Comparison of ENCODE assay signal across 18 mouse cellular contexts in genomic region chr9:22011055-22011454, GRCm38 (mm10). TPM values are rescaled to one million over a fixed set of nuclear protein-coding genes. Genes with fewer than 3 reads are reported as not detected.
DNase-seq lines count a peak whose midpoint lies in the region; ATAC-seq and TF ChIP-seq lines count a peak whose summit lies in the region.
"Had no signal": no experiment of that assay in that cellular context is flagged by ENCODE, and none has a peak within 500 bp of the region (broad histone marks: within the 10 kb centered on the region; RNA-seq: fewer than 3 reads in every experiment).

No protein-coding gene starts in this region.

- no peaks in the 10 kb centered on the region for H3K79me2 ChIP-seq in heart, adult 2 months (replicated peaks; ENCODE audit: control insufficient read depth, insufficient read depth, low read length)

- H3K4me1 ChIP-seq in heart, postnatal 0 days (ENCODE audit: control insufficient read depth, insufficient read depth) = no peaks in the 10 kb centered on the region
- H3K4me1 ChIP-seq in heart, adult 2 months (ENCODE audit: control insufficient read depth, insufficient read depth, low read length) = no peaks in the 10 kb centered on the region
- peaks cover 33% of the 10 kb centered on the region for H3K4me1 ChIP-seq in neural tube, embryonic 13.5 days (replicated peaks)
- H3K4me1 ChIP-seq in hindbrain, embryonic 15.5 days (replicated peaks) = 0 out of 2 replicates have a peak, but pooled peaks cover 6% of the 10 kb centered on the region
- no peaks in the 10 kb centered on the region for H3K4me1 ChIP-seq in neural tube, embryonic 14.5 days (ENCODE audit: control insufficient read depth, insufficient read depth, low read length)
- H3K4me1 ChIP-seq: embryonic facial prominence, embryonic 15.5 days; limb, embryonic 13.5 days had no signal

- no peak for DNase-seq in heart, postnatal 0 days (ENCODE audit: low spot score)
- DNase-seq in heart, adult 2 months = no peak
- no peak for DNase-seq in neural tube, embryonic 10.5 days (ENCODE audit: extremely low spot score, low spot score)
- DNase-seq: adrenal gland, postnatal 36 days; heart, postnatal 36 days had no signal

- no peak overlapping the region for H3K27ac ChIP-seq in heart, postnatal 0 days (ENCODE audit: low read depth)
- H3K27ac ChIP-seq in heart, adult 2 months = no peak overlapping the region
- no peak overlapping the region for H3K27ac ChIP-seq in neural tube, embryonic 13.5 days (replicated peaks)
- H3K27ac ChIP-seq in hindbrain, embryonic 15.5 days (replicated peaks) = no peak overlapping the region
- H3K27ac ChIP-seq in neural tube, embryonic 14.5 days (ENCODE audit: low read depth, low read length) = no peak overlapping the region
- H3K27ac ChIP-seq: embryonic facial prominence, embryonic 15.5 days; kidney, embryonic 15.5 days; limb, embryonic 13.5 days had no signal

- intact Hi-C loops in heart, adult 2 months (cut with DNase I) = no loop called here

- TF ChIP-seq POLR2A in heart, adult 2 months (IDR thresholded peaks at IDR 0.05; ENCODE audit: insufficient read depth, low read depth, low read length) = no peak

- ATAC-seq in heart, postnatal 0 days (ENCODE audit: insufficient read depth, low read depth) = peak; percentile 45
- ATAC-seq in neural tube, embryonic 13.5 days (ENCODE audit: low read depth) = peak; percentile 17; the same call in 1 of the 2 replicates
- ATAC-seq in hindbrain, embryonic 15.5 days (ENCODE audit: low FRiP score, low read depth) = peak; percentile 29; the same call in 1 of the 2 replicates
- 0 out of 2 replicates have a peak, but pooled peaks have one; percentile 28 for ATAC-seq in neural tube, embryonic 14.5 days (ENCODE audit: low read depth)
- ATAC-seq in cerebellum, adult (ENCODE audit: insufficient number of reproducible peaks, low FRiP score, low TSS enrichment) = no peak
- ATAC-seq: CD4-positive, CD25-positive, alpha-beta regulatory T cell, adult 4 months; lung, postnatal 0 days had no signal

- H3K27me3 ChIP-seq in heart, postnatal 0 days (ENCODE audit: control insufficient read depth, insufficient read depth, low read length) = no peaks in the 10 kb centered on the region
- no peaks in the 10 kb centered on the region for H3K27me3 ChIP-seq in heart, adult 2 months (ENCODE audit: control insufficient read depth, insufficient read depth, low read length)
- no peaks in the 10 kb centered on the region for H3K27me3 ChIP-seq in neural tube, embryonic 13.5 days
- no peaks in the 10 kb centered on the region for H3K27me3 ChIP-seq in hindbrain, embryonic 15.5 days
- no peaks in the 10 kb centered on the region for H3K27me3 ChIP-seq in neural tube, embryonic 14.5 days (ENCODE audit: control insufficient read depth, insufficient read depth, low read length)
- H3K27me3 ChIP-seq: embryonic facial prominence, embryonic 15.5 days; kidney, embryonic 15.5 days; limb, embryonic 13.5 days had no signal

- TF ChIP-seq CTCF in heart, postnatal 0 days (IDR thresholded peaks at IDR 0.05; ENCODE audit: low read depth) = no peak
- no peak for TF ChIP-seq CTCF in heart, adult 2 months (IDR thresholded peaks at IDR 0.05)

- H3K9ac ChIP-seq in heart, postnatal 0 days (replicated peaks; ENCODE audit: low read depth, low read length) = no peak overlapping the region
- H3K9ac ChIP-seq in heart, adult 2 months (ENCODE audit: low read depth, low read length) = no peak overlapping the region
- H3K9ac ChIP-seq in neural tube, embryonic 13.5 days = 0 out of 2 replicates have a peak overlapping the region, but pooled peaks have one; percentile 17
- no peak overlapping the region for H3K9ac ChIP-seq in hindbrain, embryonic 15.5 days
- no peak overlapping the region for H3K9ac ChIP-seq in neural tube, embryonic 14.5 days (replicated peaks; ENCODE audit: low read depth, low read length)
- H3K9ac ChIP-seq: embryonic facial prominence, embryonic 15.5 days; kidney, embryonic 15.5 days; limb, embryonic 13.5 days had no signal

- 77% methylated on average over 5 of the region's 5 CpGs for WGBS in heart, postnatal 0 days
- 84% methylated on average over 5 of the region's 5 CpGs for WGBS in heart, adult 2 months
- 86% methylated on average over 5 of the region's 5 CpGs for WGBS in neural tube, embryonic 13.5 days
- WGBS in hindbrain, embryonic 15.5 days = 89% methylated on average over 5 of the region's 5 CpGs
- WGBS in neural tube, embryonic 14.5 days = 85% methylated on average over 5 of the region's 5 CpGs

- no peaks in the 10 kb centered on the region for H3K9me3 ChIP-seq in heart, postnatal 0 days (replicated peaks; ENCODE audit: control insufficient read depth, low read length)
- H3K9me3 ChIP-seq in neural tube, embryonic 13.5 days = no peaks in the 10 kb centered on the region
- no peaks in the 10 kb centered on the region for H3K9me3 ChIP-seq in hindbrain, embryonic 15.5 days
- H3K9me3 ChIP-seq in neural tube, embryonic 14.5 days (ENCODE audit: control insufficient read depth, low read length) = no peaks in the 10 kb centered on the region
- H3K9me3 ChIP-seq: embryonic facial prominence, embryonic 15.5 days; kidney, embryonic 15.5 days; limb, embryonic 13.5 days had no signal

- peaks cover 86% of the 10 kb centered on the region for H3K36me3 ChIP-seq in heart, postnatal 0 days (replicated peaks; ENCODE audit: control insufficient read depth, insufficient read depth, low read length)
- no peaks in the 10 kb centered on the region for H3K36me3 ChIP-seq in heart, adult 2 months (ENCODE audit: control insufficient read depth, insufficient read depth, low read length)
- H3K36me3 ChIP-seq in neural tube, embryonic 13.5 days = peaks cover 93% of the 10 kb centered on the region
- peaks cover 68% of the 10 kb centered on the region for H3K36me3 ChIP-seq in hindbrain, embryonic 15.5 days
- H3K36me3 ChIP-seq in neural tube, embryonic 14.5 days (ENCODE audit: control insufficient read depth, insufficient read depth, low read length) = peaks cover 56% of the 10 kb centered on the region

- no peak for TF ChIP-seq EP300 in heart, postnatal 0 days (IDR thresholded peaks at IDR 0.05; ENCODE audit: low read depth)
- no peak for TF ChIP-seq EP300 in heart, adult 2 months (IDR thresholded peaks at IDR 0.05; ENCODE audit: insufficient read depth, low read depth, low read length)

- H3K4me3 ChIP-seq in heart, postnatal 0 days (ENCODE audit: low read depth, low read length) = no peak overlapping the region
- no peak overlapping the region for H3K4me3 ChIP-seq in heart, adult 2 months
- no peak overlapping the region for H3K4me3 ChIP-seq in neural tube, embryonic 13.5 days
- H3K4me3 ChIP-seq in hindbrain, embryonic 15.5 days = no peak overlapping the region
- H3K4me3 ChIP-seq in neural tube, embryonic 14.5 days (ENCODE audit: low read depth, low read length) = no peak overlapping the region
- H3K4me3 ChIP-seq: embryonic facial prominence, embryonic 15.5 days; kidney, embryonic 15.5 days; limb, embryonic 13.5 days had no signal

- H3K4me2 ChIP-seq in heart, postnatal 0 days (ENCODE audit: low read depth, low read length) = no peak overlapping the region
- H3K4me2 ChIP-seq in neural tube, embryonic 13.5 days = no peak overlapping the region
- H3K4me2 ChIP-seq in hindbrain, embryonic 15.5 days = no peak overlapping the region
- no peak overlapping the region for H3K4me2 ChIP-seq in neural tube, embryonic 14.5 days (ENCODE audit: low read depth, low read length)
- H3K4me2 ChIP-seq: embryonic facial prominence, embryonic 15.5 days; kidney, embryonic 15.5 days; limb, embryonic 13.5 days had no signal

RNA-seq across cellular contexts. Expression of gene Prkcsh, which starts 8.4 kb away (rescaled TPM):
- total RNA-seq in heart, postnatal 0 days (2014; rRNA removed; ENCODE audit: low replicate concordance) = 49.0 and 58.2 TPM in 2 replicates
- polyA plus RNA-seq in heart, postnatal 0 days (2015; fragmentation: Nextera tagmentation; extraction: Ambion mirVana) = 33.7 and 34.6 TPM in 2 replicates
- total RNA-seq in heart, adult 2 months (2021) = 10 to 100 TPM; 61.5 to 67.5 TPM
- polyA plus RNA-seq in heart, adult 2 months (2012; rRNA removed) = 42.5 and 46.2 TPM in 2 replicates
- polyA plus RNA-seq in neural tube, embryonic 13.5 days (2015; fragmentation: Nextera tagmentation; extraction: Ambion mirVana) = 101 and 108 TPM in 2 replicates
- polyA plus RNA-seq in hindbrain, embryonic 15.5 days (2015; fragmentation: Nextera tagmentation; extraction: Ambion mirVana) = 94.9 and 100 TPM in 2 replicates
- 74.1 and 77.5 TPM in 2 replicates for polyA plus RNA-seq in neural tube, embryonic 14.5 days (2014; fragmentation: Nextera tagmentation; extraction: Ambion mirVana)

RNA-seq across cellular contexts. Expression of gene Ccdc151, which starts 8.6 kb away (rescaled TPM):
- total RNA-seq in heart, postnatal 0 days (2014; rRNA removed; ENCODE audit: low replicate concordance) = 0.15 TPM in 1 of 2 replicates, not detected in the other
- polyA plus RNA-seq in heart, postnatal 0 days (2015; fragmentation: Nextera tagmentation; extraction: Ambion mirVana) = 0.12 and 0.18 TPM in 2 replicates
- under 1 TPM in 1 of 2 experiments, not detected in 1; 0.09 TPM for total RNA-seq in heart, adult 2 months (2021)
- 0.21 TPM in 1 of 2 replicates, not detected in the other for polyA plus RNA-seq in heart, adult 2 months (2012; rRNA removed)
- polyA plus RNA-seq in neural tube, embryonic 13.5 days (2015; fragmentation: Nextera tagmentation; extraction: Ambion mirVana) = 3.2 and 3.8 TPM in 2 replicates
- polyA plus RNA-seq in hindbrain, embryonic 15.5 days (2015; fragmentation: Nextera tagmentation; extraction: Ambion mirVana) = 4.9 and 5.1 TPM in 2 replicates
- 2.9 and 5.4 TPM in 2 replicates for polyA plus RNA-seq in neural tube, embryonic 14.5 days (2014; fragmentation: Nextera tagmentation; extraction: Ambion mirVana)
- total RNA-seq: heart, adult 8-10 months; heart, postnatal 36 days; megakaryocyte-erythroid progenitor cell, adult 5-6 weeks; neutrophil, adult 5-6 weeks had no signal
- polyA plus RNA-seq: CD4-positive, CD25-positive, alpha-beta regulatory T cell, adult 4 months; spleen, adult 2 months had no signal

RNA-seq across cellular contexts. Expression of gene Rgl3, which starts 21.8 kb away (rescaled TPM):
- total RNA-seq in heart, postnatal 0 days (2014; rRNA removed; ENCODE audit: low replicate concordance) = 0.39 and 11.4 TPM in 2 replicates
- 0.63 and 0.75 TPM in 2 replicates for polyA plus RNA-seq in heart, postnatal 0 days (2015; fragmentation: Nextera tagmentation; extraction: Ambion mirVana)
- 1 to 10 TPM; 4.2 to 4.8 TPM for total RNA-seq in heart, adult 2 months (2021)
- 12.7 and 13.9 TPM in 2 replicates for polyA plus RNA-seq in heart, adult 2 months (2012; rRNA removed)
- 1.7 and 1.9 TPM in 2 replicates for polyA plus RNA-seq in neural tube, embryonic 13.5 days (2015; fragmentation: Nextera tagmentation; extraction: Ambion mirVana)
- polyA plus RNA-seq in hindbrain, embryonic 15.5 days (2015; fragmentation: Nextera tagmentation; extraction: Ambion mirVana) = 1.2 and 2.2 TPM in 2 replicates
- polyA plus RNA-seq in neural tube, embryonic 14.5 days (2014; fragmentation: Nextera tagmentation; extraction: Ambion mirVana) = 1.8 TPM in 2 replicates
- total RNA-seq: megakaryocyte-erythroid progenitor cell, adult 5-6 weeks; neutrophil, adult 5-6 weeks had no signal
- polyA plus RNA-seq: CD4-positive, CD25-positive, alpha-beta regulatory T cell, adult 4 months had no signal

RNA-seq across cellular contexts. Expression of gene Elavl3, which starts 40.8 kb away (rescaled TPM):
- 0.04 and 0.15 TPM in 2 replicates for total RNA-seq in heart, postnatal 0 days (2014; rRNA removed; ENCODE audit: low replicate concordance)
- polyA plus RNA-seq in heart, postnatal 0 days (2015; fragmentation: Nextera tagmentation; extraction: Ambion mirVana) = 0.03 TPM in 1 of 2 replicates, not detected in the other
- total RNA-seq in heart, adult 2 months (2021) = under 1 TPM; 0.08 to 0.09 TPM
- polyA plus RNA-seq in heart, adult 2 months (2012; rRNA removed) = 0.09 and 0.10 TPM in 2 replicates
- polyA plus RNA-seq in neural tube, embryonic 13.5 days (2015; fragmentation: Nextera tagmentation; extraction: Ambion mirVana) = 82.7 and 86.9 TPM in 2 replicates
- 97.4 and 104 TPM in 2 replicates for polyA plus RNA-seq in hindbrain, embryonic 15.5 days (2015; fragmentation: Nextera tagmentation; extraction: Ambion mirVana)
- 132 and 146 TPM in 2 replicates for polyA plus RNA-seq in neural tube, embryonic 14.5 days (2014; fragmentation: Nextera tagmentation; extraction: Ambion mirVana)
- total RNA-seq: megakaryocyte-erythroid progenitor cell, adult 5-6 weeks; neutrophil, adult 5-6 weeks had no signal
- polyA plus RNA-seq: spleen, adult 2 months had no signal

RNA-seq across cellular contexts. Expression of gene Epor, which starts 47.7 kb away (rescaled TPM):
- total RNA-seq in heart, postnatal 0 days (2014; rRNA removed; ENCODE audit: low replicate concordance) = 0.27 and 2.8 TPM in 2 replicates
- polyA plus RNA-seq in heart, postnatal 0 days (2015; fragmentation: Nextera tagmentation; extraction: Ambion mirVana) = 2.6 and 3.4 TPM in 2 replicates
- total RNA-seq in heart, adult 2 months (2021) = 1 to 10 TPM; 1.1 to 1.4 TPM
- 2.1 and 2.5 TPM in 2 replicates for polyA plus RNA-seq in heart, adult 2 months (2012; rRNA removed)
- 2.1 and 2.8 TPM in 2 replicates for polyA plus RNA-seq in neural tube, embryonic 13.5 days (2015; fragmentation: Nextera tagmentation; extraction: Ambion mirVana)
- polyA plus RNA-seq in hindbrain, embryonic 15.5 days (2015; fragmentation: Nextera tagmentation; extraction: Ambion mirVana) = 1.3 and 1.9 TPM in 2 replicates
- 0.67 and 2.0 TPM in 2 replicates for polyA plus RNA-seq in neural tube, embryonic 14.5 days (2014; fragmentation: Nextera tagmentation; extraction: Ambion mirVana)
- total RNA-seq: neutrophil, adult 5-6 weeks had no signal
- polyA plus RNA-seq: CD4-positive, CD25-positive, alpha-beta regulatory T cell, adult 4 months had no signal
